Mouse (Mus musculus): ENCODE results near the gene Pigr. TPM values are rescaled to one million over a fixed set of nuclear protein-coding genes. Genes with fewer than 3 reads are reported as not detected.

The Pigr gene
- polyA plus RNA-seq, 1 experiment, result not detected

DNA sequence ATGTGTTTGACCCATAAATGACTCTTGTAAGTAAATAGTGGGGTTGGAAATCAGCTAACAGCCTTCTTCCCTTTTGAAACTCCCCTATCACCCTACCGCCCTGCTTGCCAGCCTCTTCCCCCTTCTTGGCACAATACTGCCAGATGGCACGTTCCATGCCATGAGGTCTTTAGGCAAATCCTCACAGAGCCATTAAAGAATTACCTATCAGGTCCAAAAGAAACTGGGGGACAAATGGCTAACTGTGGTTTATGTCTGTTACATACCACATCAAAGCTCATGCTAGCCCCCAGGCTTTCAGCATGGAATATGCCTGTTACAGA, 5.4 kb upstream of the Pigr start:
- 84% methylated on average over 2 of the region's 2 CpGs for WGBS
- Histone ChIP-seq H3K4me3 (ENCODE audit: insufficient read depth, low read depth, low read length) (no peak overlapping the region), H3K4me1 (ENCODE audit: control insufficient read depth, insufficient read depth, low read length) (no peaks in the 10 kb centered on the region), H3K27ac (ENCODE audit: insufficient read depth, low read depth, low read length) (no peak overlapping the region)
- TF ChIP-seq CTCF (IDR thresholded peaks at IDR 0.05; ENCODE audit: insufficient read depth, low read depth, low read length), result no peak
- TF ChIP-seq POLR2A (IDR thresholded peaks at IDR 0.05; ENCODE audit: insufficient read depth, low read depth, low read length), result no peak

DNA sequence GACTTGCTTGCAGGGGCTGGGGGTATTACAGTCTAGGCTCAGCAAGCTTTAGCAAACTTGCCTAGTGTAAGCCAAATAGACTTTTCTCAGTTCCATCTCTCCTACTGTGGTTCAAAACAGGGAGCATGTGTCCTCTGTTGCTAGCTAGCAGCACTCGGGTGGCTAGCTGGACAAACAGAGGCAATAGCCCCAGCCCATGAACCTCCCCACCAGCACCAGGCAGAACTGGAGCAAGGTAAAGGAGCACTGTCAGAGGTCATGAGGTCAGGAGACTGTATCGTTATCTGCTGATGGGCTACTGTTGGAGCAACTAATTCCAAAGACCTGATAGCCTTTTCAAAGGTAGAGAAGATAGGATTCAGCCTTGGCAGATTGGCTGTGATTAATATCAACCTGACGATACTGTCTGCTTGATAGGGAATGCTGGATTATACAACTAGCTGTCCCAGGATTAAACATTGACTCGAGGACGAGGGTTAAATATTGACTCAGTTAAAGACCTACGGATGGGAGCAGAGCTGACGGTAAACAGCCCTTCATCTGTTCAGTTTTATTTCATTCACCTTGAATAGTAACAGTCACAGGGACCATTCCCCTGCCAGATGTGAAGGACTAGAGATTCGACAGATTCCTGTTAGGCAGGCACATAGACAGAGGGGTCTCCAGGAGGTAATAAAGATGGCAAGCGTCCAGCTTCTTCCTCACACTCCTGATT, 4.4 kb upstream of the Pigr start:
- 90% methylated on average over 9 of the region's 9 CpGs for WGBS
- no peak for TF ChIP-seq POLR2A (IDR thresholded peaks at IDR 0.05; ENCODE audit: insufficient read depth, low read depth, low read length)
- TF ChIP-seq CTCF (IDR thresholded peaks at IDR 0.05; ENCODE audit: insufficient read depth, low read depth, low read length), result no peak

DNA sequence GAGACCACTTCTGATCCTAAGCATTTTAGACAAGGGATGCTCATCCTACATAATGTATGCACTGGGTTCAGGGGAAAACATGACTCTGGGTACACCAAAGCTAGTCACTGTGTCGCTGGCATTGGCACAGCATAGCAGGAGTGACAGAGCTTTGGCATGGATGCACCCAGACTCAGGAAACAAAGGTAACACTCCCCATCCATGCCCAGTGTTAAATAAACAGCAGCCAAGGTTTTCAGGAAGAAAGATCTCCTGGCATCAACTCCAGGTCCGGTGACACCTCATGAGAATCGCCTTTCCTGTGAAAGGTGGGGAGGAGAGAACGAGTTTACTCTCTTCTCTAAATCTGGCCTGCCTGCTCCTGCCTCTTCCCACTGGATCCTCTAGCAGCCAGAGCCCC, 2.2 kb downstream of the Pigr start:
- Histone ChIP-seq H3K27ac (ENCODE audit: insufficient read depth, low read depth, low read length) (no peak overlapping the region), H3K4me1 (ENCODE audit: control insufficient read depth, insufficient read depth, low read length) (no peaks in the 10 kb centered on the region), H3K4me3 (ENCODE audit: insufficient read depth, low read depth, low read length) (no peak overlapping the region)
- 75% methylated on average over 4 of the region's 4 CpGs for WGBS
- TF ChIP-seq POLR2A (IDR thresholded peaks at IDR 0.05; ENCODE audit: insufficient read depth, low read depth, low read length), result no peak
- no peak for TF ChIP-seq CTCF (IDR thresholded peaks at IDR 0.05; ENCODE audit: insufficient read depth, low read depth, low read length)

More for the DNA sequence above, 4.4 kb upstream of the Pigr start:
- no peaks in the 10 kb centered on the region for H3K4me1 ChIP-seq (ENCODE audit: control insufficient read depth, insufficient read depth, low read length)
- H3K4me3 ChIP-seq (ENCODE audit: insufficient read depth, low read depth, low read length), result no peak overlapping the region
- no peak overlapping the region for H3K27ac ChIP-seq (ENCODE audit: insufficient read depth, low read depth, low read length)

DNA sequence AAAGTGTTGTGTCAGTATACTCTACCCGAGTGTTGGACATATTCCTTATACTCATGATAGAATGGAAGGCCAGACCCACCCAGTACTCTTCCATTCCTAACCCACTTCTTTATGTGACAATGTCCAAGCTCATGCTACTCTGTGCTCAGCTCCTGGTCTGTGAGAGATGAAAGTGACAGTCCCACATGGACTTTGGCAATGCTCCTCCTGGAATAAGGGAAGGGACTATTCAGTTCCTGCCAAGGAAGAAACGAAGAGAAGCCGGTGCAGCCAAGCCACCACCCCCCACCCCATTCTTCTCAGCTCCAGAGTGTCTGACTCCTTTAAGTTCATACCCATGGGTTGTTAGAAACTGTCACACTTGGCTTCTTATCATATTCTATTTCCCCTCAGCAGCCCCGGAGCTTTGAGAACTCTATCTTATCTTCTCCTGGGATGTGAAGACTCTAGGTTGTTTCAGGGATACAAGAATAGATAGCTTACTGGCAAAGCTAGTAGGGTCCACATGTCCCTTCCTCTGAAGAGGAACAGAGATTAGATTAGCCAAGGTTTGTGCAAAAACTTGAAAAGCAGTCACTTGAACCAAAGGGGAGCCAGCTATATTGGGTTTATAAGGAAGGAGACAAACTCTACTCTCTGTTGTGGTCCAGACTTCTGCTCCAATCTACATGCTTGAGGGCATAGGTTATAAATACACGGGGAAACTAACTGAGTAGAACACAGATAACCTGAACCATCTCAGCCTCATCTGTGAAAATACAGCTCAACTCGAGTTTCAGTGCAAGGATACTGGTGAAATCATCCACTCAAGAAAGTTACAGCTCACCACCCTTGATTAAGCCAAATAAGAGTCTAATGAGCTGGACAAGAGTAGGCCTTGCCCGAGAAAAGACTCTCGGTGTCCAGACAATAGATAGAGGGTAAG, 3.7 kb downstream of the Pigr start:
- WGBS, result 65% methylated on average over 8 of the region's 8 CpGs
- Histone ChIP-seq H3K4me3 (ENCODE audit: insufficient read depth, low read depth, low read length) (no peak overlapping the region), H3K4me1 (ENCODE audit: control insufficient read depth, insufficient read depth, low read length) (no peaks in the 10 kb centered on the region), H3K27ac (ENCODE audit: insufficient read depth, low read depth, low read length) (no peak overlapping the region)
- TF ChIP-seq CTCF (IDR thresholded peaks at IDR 0.05; ENCODE audit: insufficient read depth, low read depth, low read length) (no peak), POLR2A (IDR thresholded peaks at IDR 0.05; ENCODE audit: insufficient read depth, low read depth, low read length) (no peak)

DNA sequence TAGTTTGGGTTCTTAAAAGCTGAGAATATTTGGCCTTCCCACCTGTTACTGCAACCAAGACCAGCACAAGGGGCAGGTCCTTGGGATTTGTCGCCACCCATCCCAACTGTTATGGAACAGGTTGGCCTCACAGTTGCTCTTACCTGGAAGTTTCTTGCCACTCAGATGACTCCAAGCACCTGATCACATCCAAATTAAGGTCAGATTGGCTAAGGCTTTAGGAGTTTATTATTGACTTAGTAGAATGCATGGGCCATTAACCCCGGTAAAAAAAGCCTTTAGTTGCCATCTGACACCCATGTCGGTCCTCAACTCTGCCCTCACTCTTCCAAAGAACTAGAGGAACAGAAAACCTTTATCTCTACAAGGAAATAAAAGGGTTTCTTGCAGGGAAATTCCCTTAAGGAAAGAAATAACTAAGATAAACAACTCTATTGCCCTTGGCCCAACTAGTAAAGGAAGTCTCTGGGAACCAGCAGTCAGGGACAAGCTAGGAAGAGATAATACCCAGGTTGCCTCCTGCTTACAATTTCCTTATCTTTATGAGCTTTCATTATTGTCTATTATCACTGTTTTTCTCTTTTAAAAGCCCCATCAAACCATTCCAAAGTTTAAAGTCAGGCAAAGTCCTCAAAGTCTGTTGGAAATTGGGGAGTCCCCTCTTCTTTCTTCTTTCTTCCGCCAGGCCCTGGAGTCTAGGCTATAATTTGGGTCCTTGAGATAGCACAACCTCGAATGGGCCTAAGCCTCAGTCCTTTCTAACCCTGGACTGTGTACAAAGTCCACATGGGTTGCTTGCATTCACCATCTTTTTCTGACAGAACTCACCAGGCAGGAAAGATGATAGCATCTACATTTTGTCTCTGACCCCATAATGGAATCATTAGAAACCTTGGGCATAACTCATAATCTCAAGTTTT, 6.0 kb downstream of the Pigr start:
- WGBS, result 82% methylated on average over 5 of the region's 5 CpGs
- no peaks in the 10 kb centered on the region for H3K4me1 ChIP-seq (ENCODE audit: control insufficient read depth, insufficient read depth, low read length)
- H3K4me3 ChIP-seq (ENCODE audit: insufficient read depth, low read depth, low read length), result no peak overlapping the region
- H3K27ac ChIP-seq (ENCODE audit: insufficient read depth, low read depth, low read length), result no peak overlapping the region
- TF ChIP-seq CTCF (IDR thresholded peaks at IDR 0.05; ENCODE audit: insufficient read depth, low read depth, low read length) (no peak), POLR2A (IDR thresholded peaks at IDR 0.05; ENCODE audit: insufficient read depth, low read depth, low read length) (no peak)

DNA sequence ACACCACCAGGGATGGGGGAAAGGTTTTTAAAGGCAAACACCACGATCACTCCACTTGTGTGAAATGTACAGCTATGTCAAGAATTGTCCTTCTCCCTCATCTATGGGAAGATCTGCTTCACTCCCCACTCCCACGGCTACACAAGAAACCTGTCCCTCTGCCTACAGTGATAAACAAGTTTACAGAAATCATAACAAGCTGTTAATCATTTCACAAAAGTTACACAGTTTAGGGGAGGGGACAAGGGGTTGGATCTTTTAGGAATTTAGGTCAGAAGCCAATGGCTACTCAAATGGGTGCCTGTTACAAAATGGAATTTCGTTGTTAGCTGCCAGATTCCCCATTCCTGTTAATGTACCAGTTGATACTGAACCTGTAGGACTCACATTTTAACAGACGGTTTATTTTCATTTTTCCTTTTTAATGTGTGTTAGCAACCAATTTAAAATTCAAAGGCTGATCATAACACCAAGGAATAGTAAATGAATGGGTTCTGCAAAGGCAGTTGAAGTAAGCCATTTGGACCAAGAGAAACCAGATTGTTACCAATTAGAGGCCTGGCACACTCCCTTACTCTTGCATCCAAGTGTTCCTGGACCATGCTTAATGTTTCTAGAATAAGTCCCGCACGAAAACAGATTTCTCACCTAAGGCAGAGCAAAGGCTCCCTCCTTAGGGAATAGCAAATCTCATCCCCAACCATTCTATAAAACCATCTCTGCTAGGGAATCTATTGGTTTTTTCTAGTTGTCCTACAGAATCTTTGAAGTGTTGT, 8.9 kb downstream of the Pigr start:
- TF ChIP-seq POLR2A (IDR thresholded peaks at IDR 0.05; ENCODE audit: insufficient read depth, low read depth, low read length) (no peak), CTCF (IDR thresholded peaks at IDR 0.05; ENCODE audit: insufficient read depth, low read depth, low read length) (no peak)
- H3K4me1 ChIP-seq (ENCODE audit: control insufficient read depth, insufficient read depth, low read length), result no peaks in the 10 kb centered on the region
- no peak overlapping the region for H3K27ac ChIP-seq (ENCODE audit: insufficient read depth, low read depth, low read length)
- 60% methylated on average over 6 of the region's 6 CpGs for WGBS
- no peak overlapping the region for H3K4me3 ChIP-seq (ENCODE audit: insufficient read depth, low read depth, low read length)

DNA sequence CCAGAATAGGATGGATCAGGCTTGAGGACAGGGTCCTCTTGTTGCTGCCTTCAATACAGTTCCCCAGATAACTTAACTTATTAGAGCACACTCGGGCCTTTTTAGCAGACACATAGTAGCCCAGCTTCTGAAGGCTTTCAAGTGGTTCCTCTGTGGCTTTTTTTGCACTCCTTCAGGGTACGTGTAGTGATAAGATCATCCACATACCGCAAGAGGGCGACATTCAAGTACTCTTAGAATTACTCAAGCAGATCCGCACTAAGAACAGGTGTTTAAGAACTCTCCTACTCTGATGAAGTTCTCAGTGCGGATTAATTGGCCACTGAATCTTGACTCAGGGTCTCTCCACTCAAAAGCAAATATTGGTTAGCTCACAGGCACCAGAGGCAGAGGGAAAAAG, 11.8 kb downstream of the Pigr start:
- H3K4me3 ChIP-seq (ENCODE audit: insufficient read depth, low read depth, low read length), result no peak overlapping the region
- WGBS, result 66% methylated on average over 6 of the region's 6 CpGs

More for the DNA sequence above, 11.8 kb downstream of the Pigr start:
- TF ChIP-seq POLR2A (IDR thresholded peaks at IDR 0.05; ENCODE audit: insufficient read depth, low read depth, low read length), result no peak
- TF ChIP-seq CTCF (IDR thresholded peaks at IDR 0.05; ENCODE audit: insufficient read depth, low read depth, low read length), result no peak
- Histone ChIP-seq H3K4me1 (ENCODE audit: control insufficient read depth, insufficient read depth, low read length) (no peaks in the 10 kb centered on the region), H3K27ac (ENCODE audit: insufficient read depth, low read depth, low read length) (no peak overlapping the region)

Data from olfactory bulb, adult 2 months (tissue).